Comparison of ENCODE assay signal across 21 mouse cellular contexts in the genomic region with DNA sequence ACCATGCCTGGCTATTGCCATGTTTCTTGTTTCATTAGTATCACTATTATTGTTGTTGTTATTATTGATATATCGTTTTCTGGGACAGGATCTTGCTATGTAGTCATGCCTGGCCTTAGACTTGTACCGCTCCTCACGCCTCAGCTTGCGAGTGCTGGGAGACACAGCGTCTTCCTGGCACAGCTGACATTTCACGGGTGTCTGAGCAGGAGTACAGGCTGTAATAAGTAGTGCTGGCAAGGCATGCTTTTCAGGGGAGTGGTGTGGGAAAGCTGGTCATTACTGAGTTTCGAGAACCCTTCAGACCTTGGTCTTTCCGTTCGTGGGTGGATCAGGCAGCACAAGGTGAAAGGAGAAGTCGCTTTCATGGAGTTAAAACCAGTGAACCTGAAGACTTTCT. TPM values are rescaled to one million over a fixed set of nuclear protein-coding genes. Genes with fewer than 3 reads are reported as not detected.
"Had no signal": no experiment of that assay in that cellular context is flagged by ENCODE, and none has a peak within 500 bp of the region (broad histone marks: within the 10 kb centered on the region; RNA-seq: fewer than 3 reads in every experiment).

No protein-coding gene starts in this region.

- H3K9me3 ChIP-seq: liver, embryonic 13.5 days; midbrain, embryonic 15.5 days; neural tube, embryonic 13.5 days had no signal

- H3K27ac ChIP-seq: liver, embryonic 13.5 days; midbrain, embryonic 15.5 days; neural tube, embryonic 13.5 days; stomach, postnatal 0 days had no signal

- H3K27me3 ChIP-seq: liver, embryonic 13.5 days; midbrain, embryonic 15.5 days; neural tube, embryonic 13.5 days had no signal

- H3K4me3 ChIP-seq: liver, embryonic 13.5 days; midbrain, embryonic 15.5 days; myocyte; neural tube, embryonic 13.5 days had no signal

- H3K36me3 ChIP-seq: liver, embryonic 13.5 days; midbrain, embryonic 15.5 days; neural tube, embryonic 13.5 days had no signal

- H3K9ac ChIP-seq: liver, embryonic 13.5 days; midbrain, embryonic 15.5 days; neural tube, embryonic 13.5 days had no signal

- DNase-seq: kidney, adult 8-10 months; kidney, postnatal 14 days; kidney, postnatal 4 days; liver, embryonic 13.5 days; lung, adult 2 months; lung, postnatal 14 days; lung, postnatal 4 days; right cerebral cortex, adult 18-20 months; right cerebral cortex, postnatal 14 days; right cerebral cortex, postnatal 4 days; thymus, adult 2 months; thymus, postnatal 14 days; thymus, postnatal 4 days had no signal

- ATAC-seq: intestine, postnatal 0 days; midbrain, embryonic 15.5 days had no signal

- H3K4me1 ChIP-seq: liver, embryonic 13.5 days; midbrain, embryonic 15.5 days; neural tube, embryonic 13.5 days had no signal

- H3K4me2 ChIP-seq: liver, embryonic 13.5 days; midbrain, embryonic 11.5 days; midbrain, embryonic 15.5 days; neural tube, embryonic 13.5 days had no signal

RNA-seq across cellular contexts. Expression of gene Pdgfra, which starts 19.8 kb away (rescaled TPM):
- total RNA-seq: megakaryocyte-erythroid progenitor cell, adult 5-6 weeks; monocyte, adult 5-6 weeks had no signal
